Mouse (Mus musculus) adrenal gland (tissue): Measurements from ENCODE around the gene Thbs2.

Source experiments
- intact Hi-C: fragments of 180-260 bp; cut with DNase I; formaldehyde crosslinking; loops from one replicate; pipeline ENCODE4 v1.15.1; 2025
- long read RNA-seq, 2 experiments: library from polyadenylated mRNA; unstranded; transcript quantifications; one replicate each; pipeline ENCODE4 v2.0.0; 2020; ENCODE audit warnings: borderline replicate concordance in 1 of 2; ENCODE audit not compliant: insufficient replicate concordance in 1 of 2

Gene Thbs2
- long read RNA-seq, experiment 1, full-length matches to known transcripts, result 2 of 4 reads
- long read RNA-seq, experiment 1, partial matches to known transcripts, result 2 of 4 reads
- long read RNA-seq, experiment 1, other reads (novel, unspliced or antisense), result 0 of 4 reads
- long read RNA-seq, experiment 2, result 0 reads

DNA sequence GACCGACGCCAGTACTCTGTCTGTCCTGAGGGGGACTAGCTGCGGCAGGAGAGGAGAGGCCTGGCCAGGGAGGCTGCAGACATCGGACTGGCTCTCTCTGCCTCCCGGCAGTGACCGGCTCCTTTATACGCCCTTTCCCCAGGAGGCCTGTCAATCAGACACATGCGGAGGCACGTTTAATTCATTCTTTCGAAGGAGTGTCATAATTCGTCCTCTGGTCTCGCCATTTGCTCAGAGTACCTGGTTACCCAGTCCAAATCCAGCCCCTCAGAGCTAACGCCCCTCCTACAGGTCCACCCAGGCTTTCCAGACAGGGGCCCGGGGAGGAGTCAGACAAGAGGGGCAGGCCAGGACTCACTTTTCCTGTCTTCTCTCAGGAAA is at the start of gene Thbs2:
Thbs2 (minus strand) TSS at position 242 of the 381 bp plus-strand sequence.
- intact Hi-C loops, result no loop called here

- intact Hi-C loops, result loop anchor here (10.0 kb wide), 1 partner anchor 109 kb away; no protein-coding TSS in a partner anchor
These were observed 41.5 kb upstream of the Thbs2 start for GRCm38 (mm10) chr17:14735493-14736004.

- intact Hi-C loops, result loop anchor here (10.0 kb wide), 1 partner anchor 110 kb away; no protein-coding TSS in a partner anchor
These were observed 40.3 kb upstream of the Thbs2 start for GRCm38 (mm10) chr17:14734380-14734779.

DNA sequence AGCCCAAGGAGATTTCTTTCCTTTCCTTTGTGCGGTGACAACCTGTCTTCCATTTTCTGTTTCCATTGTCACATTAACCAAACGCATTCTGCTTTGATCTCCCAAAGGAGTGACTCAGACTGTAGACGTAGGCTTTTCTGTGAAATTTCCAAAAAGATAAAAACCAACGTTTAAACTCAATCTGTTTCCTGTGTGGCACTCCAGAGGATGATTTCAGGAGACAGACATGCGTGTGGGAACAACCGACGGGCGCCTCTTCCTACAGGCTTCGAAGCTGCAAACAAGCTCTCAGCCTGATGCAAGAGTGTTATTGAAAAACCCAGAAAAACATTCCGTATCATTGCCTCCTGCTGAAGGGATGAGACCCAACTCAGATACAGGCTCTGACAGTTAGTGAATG is 39.9 kb upstream of the Thbs2 start:
- intact Hi-C loops, result loop anchor here (10.0 kb wide), 1 partner anchor 111 kb away; no protein-coding TSS in a partner anchor

GRCm38 (mm10) chr17:14733027-14733426 is 39.0 kb upstream of the Thbs2 start:
- intact Hi-C loops, result loop anchor here (10.0 kb wide), 1 partner anchor 112 kb away; no protein-coding TSS in a partner anchor

DNA sequence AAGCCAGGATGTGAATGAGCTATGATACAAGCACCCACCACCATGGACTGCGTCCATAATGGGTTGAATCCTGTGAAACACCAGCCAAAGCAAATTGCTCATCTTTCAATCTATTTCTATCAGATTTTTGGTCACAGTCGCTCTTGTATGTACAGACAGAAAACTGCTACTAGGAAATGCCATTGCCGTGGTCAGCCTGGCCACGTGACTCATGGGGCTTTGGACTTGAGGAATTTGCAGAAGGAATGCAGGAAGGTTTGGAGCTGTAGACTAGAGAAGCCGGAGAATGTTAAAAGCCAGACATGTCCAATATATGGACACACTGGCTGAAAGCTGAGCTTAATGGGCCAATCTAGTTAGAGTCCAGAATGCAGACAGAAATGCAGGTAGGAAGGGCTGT is 36.6 kb upstream of the Thbs2 start:
- intact Hi-C loops, result loop anchor here (10.0 kb wide), 1 partner anchor 114 kb away; no protein-coding TSS in a partner anchor

GRCm38 (mm10) chr17:14727481-14727880 is 33.4 kb upstream of the Thbs2 start:
- intact Hi-C loops, result no loop called here

GRCm38 (mm10) chr17:14724786-14725185 is 30.8 kb upstream of the Thbs2 start:
- intact Hi-C loops, result no loop called here

DNA sequence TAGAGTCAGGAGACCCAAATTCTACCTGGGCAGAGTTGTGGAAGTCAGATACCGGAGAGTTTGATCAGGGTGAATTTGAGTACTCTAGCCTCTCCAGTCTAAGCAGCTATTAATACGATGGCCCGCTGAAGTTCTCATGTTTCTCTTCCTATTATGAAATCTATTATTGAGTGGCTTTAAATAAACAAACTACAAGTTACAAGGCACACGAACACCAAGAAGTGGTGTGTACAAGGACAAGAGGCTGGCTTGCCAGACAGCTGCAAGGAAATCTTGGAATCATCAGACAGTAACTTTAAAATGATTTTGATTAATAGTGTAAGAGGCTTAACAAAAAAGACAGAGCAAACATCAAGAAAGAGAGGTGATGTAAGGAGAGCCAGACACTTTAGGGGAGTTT is 27.3 kb upstream of the Thbs2 start:
- intact Hi-C loops, result no loop called here

DNA sequence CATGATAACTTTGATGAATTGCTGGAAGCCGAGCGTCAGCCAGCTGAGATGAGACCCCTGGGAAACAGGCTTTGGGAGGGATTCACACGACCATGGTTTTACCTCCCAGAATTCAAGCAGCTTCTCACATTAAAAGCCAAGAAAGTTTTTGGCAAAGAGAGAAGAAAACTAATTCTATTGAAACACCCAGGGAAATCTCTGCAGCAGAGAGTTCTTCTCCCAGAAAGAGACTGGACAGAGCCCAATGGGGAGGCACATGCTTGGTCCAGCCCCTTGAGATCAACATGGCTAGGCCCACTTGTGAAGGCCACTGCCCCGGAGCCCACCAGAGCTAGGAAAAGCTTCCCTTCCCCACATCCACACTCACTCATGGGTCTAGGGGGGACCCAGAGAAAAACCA is 26.9 kb upstream of the Thbs2 start:
- intact Hi-C loops, result no loop called here

DNA sequence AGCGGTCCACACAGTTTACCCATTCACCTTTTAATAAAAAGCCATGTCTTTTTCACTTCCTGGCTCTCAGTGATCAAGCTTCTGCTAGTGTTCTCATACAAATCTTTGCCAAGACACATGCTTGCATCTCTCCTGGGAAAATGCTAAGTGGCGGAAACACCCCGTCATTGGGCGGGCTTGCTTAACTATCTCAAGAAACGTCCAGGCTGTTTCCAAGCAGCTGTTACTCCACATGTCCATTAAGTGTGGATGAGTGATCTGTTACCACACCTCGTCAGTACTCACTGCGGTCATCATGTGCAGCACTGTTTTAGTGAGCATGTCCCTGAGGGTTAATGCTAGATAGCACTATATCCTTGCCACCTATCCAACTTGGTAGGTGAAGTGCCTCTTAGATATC is 26.2 kb upstream of the Thbs2 start:
- intact Hi-C loops, result no loop called here

DNA sequence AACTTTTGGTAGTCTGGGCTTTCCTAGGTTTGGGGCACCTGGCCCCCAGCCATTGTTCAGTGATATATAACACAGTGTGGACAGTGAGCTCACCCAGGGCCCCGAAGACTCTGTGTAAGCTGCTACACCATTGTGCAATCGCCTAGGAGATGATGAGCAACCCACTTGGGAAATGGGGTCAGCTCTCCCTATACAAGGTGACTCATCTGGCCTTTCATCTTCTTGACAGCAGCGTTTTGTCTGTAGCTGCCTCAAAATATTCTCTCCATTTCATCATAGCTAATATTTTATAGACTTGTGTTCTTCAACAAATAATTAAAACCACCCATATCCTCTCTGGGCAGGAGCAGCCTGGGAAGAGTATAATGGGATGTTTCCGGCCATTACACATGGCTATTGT is 24.8 kb upstream of the Thbs2 start:
- intact Hi-C loops, result no loop called here

DNA sequence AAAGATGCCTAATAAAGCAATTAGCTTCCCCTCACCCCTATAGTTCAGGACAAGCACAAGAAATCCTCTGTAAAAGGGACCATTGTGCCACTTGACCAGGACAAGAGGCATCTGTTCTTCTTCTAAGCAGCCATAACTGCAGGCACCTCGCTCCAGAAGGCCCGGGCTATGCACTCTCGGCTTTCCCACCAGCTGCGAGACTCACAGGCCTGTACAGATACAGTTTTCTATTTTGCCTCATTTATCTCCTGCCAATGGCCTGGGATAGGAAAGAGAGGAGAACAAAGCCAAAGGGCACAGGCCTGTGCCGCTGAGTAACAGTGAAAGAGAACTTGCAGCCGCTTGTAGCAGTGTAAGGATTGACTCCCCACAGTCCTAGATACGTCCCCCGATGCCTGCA is 20.7 kb upstream of the Thbs2 start:
- intact Hi-C loops, result no loop called here

DNA sequence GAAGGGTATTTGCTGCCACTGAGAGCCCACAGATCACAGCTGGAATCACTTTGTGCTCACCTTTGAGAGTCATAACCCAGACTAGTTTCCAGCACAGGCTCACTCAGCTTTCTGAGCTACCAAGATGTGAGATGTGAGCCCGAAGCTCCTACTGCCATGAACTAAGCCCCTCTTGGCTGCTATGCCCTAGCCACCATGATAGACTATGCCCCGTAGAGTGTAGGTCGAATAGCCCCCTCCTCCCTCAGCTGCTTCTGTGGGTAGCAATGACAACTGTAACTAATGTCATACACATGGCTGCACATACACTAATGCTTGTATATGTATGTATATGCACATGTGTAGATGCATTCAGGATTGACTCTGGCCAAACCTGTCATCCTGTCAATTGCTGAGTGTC is 20.3 kb upstream of the Thbs2 start:
- intact Hi-C loops, result no loop called here

DNA sequence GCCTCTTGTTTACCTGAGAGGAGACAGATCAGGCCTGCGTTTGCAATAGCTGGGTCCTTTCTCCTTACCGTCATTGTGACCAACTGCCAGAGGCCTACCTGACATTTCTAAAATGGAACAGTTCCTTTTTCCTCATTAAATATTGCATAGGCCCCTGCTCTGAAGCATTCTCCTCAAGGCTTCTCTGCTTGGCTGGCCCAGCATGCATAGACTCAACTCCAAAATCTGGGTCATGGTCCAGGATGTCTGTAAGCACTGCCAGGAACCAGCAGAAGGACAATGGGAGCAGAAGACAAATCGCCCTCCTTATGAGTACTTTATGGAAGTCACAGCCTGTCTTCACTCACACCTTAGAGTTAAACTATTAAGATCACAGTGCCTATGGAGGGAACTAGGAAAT is 17.7 kb upstream of the Thbs2 start:
- intact Hi-C loops, result no loop called here

- intact Hi-C loops, result no loop called here
These were observed 17.0 kb upstream of the Thbs2 start for GRCm38 (mm10) chr17:14711032-14711431.

DNA sequence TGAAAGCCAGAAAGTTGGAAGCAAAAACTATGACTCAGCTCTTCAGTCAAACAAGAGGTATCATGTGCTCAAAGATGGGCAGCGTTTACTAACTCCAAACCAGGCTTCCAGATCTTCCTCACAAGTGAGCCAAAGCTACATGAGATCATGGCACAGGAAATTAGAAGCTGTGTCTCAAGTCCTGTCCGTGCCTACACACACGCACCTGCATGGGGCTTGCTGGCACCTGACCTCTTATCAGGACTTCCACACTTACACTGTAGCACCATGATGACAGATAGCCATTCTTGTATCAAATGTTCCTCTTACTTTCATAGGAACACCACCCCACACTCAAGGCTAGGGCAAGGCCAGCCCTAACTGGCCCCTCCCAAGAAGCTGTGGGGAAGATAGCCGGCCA is 12.0 kb upstream of the Thbs2 start:
- intact Hi-C loops, result no loop called here

GRCm38 (mm10) chr17:14705466-14705865 is 11.4 kb upstream of the Thbs2 start:
- intact Hi-C loops, result no loop called here

GRCm38 (mm10) chr17:14703771-14704170 is 9.7 kb upstream of the Thbs2 start:
- intact Hi-C loops, result no loop called here

GRCm38 (mm10) chr17:14703268-14703667 is 9.2 kb upstream of the Thbs2 start:
- intact Hi-C loops, result no loop called here

DNA sequence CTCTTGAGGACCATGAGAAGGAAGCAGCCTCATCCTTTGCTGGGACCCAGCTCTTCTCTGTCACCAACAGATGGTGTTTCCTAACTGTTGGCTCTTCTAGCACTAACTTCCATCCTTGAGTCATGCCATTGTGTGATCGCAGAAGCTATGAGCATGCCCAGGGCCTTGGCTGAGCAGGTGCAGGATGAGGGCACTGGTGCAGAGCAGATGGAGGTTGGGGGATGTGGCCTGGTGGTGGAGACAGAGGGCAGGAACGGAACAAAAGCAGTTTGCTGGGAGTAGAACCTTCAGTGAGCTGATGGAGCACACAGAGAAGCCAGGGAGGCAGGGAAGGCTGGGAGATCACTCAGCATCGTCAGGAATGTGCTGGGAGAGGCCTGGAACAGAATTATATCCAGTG is 8.7 kb upstream of the Thbs2 start:
- intact Hi-C loops, result no loop called here

DNA sequence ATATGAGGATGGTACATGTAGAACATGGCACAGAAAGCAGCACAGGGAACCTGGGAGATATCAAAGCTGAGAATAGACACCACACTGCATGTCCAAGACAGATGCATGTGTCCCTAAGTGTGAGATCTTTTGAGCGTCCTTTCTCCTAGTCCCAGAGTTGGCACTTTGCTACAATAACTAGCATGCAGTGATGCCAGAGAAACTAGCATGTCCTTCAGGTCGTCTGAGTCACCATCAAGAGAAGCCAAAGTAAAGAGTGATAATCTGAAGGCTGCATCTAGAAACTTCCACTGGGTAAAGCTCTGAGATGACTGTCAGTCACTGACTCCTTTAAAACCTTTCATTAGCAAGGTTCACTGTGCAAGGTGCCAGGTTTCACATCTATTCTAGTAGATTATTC is 7.9 kb upstream of the Thbs2 start:
- intact Hi-C loops, result no loop called here

DNA sequence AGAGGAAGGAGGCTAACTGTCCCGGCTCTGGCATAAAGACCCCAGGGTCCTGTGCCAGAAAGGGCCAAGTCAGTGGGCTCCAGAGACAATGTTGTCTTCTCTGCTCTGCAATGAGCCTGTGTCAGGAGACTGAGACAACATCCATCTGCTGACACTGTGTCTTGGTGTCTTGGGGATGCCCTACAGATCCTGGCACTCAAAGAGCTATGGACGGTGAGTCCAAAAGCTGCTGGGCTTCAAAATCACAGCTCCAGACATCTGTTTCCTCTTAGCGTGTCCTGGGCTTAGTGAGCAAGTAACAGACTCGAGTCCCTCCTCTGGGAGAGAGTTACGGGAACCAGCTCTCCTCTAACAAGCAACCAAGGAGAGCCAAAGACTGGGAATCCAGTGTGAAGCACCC is 6.2 kb upstream of the Thbs2 start:
- intact Hi-C loops, result no loop called here

DNA sequence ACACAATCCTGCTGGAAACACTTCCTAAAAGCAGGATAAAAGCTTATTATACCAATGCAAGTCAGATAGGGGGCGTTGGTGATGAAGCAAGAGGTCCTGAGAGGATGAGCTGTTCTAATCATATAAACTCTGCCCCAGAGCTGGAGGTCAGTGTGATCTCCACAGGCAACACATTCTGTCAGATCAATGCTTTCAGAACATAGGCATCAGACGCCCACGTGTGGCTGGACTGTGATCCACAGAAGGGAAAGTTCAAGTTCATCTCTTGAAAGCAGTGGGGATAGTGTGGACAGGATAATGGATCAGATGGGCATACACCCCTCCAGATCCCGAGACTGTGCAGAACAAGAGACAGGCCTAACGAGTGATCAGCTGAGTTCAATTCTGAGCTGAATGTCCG is 4.2 kb upstream of the Thbs2 start:
- intact Hi-C loops, result no loop called here
